Mouse (Mus musculus): ENCODE data around the gene Ankrd23. TPM values are rescaled to one million over a fixed set of nuclear protein-coding genes. Genes with fewer than 3 reads are reported as not detected.

Gene Ankrd23
- total RNA-seq, 4 experiments from 2014 or later, result 3.9 to 6.0 (median 5.0) TPM

GRCm38 (mm10) chr1:36545845-36546600 lies 9.3 kb upstream of the Ankrd23 start:
- no peak for DNase-seq (ENCODE audit: low spot score in 2 of 2)

DNA sequence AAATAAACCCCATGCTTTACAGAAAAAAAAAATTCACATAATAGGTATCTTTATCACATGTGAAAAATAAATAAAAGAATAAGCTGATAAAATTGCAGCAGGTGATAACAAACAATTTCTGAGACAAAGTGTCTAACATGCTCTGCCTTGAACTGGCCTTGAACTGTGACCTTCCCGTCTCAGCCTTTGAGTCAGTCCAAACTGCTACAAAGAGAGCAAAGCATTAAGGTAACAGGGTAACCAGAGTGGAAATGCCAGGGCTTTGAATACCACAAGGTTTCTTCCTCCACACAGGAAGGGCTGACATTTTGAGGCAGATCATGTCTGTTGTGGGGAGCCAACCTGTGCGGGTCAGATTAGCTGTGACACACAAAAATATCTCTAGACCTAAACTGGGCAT lies 8.7 kb upstream of the Ankrd23 start:
- no peak for DNase-seq (ENCODE audit: low spot score in 2 of 2)

GRCm38 (mm10) chr1:36542925-36543324 lies 6.2 kb upstream of the Ankrd23 start:
- no peak for DNase-seq (ENCODE audit: low spot score in 2 of 2)

GRCm38 (mm10) chr1:36541844-36542243 lies 5.2 kb upstream of the Ankrd23 start:
- no peak for DNase-seq (ENCODE audit: low spot score in 2 of 2)

DNA sequence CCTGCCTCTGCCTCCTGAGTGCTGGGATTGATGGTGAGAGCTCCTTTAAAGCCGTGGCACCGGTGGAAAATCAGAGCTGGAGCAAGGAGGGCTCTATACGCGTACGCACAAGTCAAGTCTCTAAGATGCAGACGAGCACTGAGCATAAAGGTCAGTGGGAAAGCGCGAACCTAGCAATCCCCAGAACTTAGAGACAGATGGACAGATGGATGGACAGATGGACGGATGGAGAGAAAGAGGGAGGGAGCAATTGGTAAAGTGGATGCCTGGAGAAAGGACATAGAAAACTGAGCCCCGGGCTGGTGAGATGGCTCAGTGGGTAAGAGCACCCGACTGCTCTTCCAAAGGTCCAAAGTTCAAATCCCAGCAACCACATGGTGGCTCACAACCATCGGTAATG lies 4.1 kb upstream of the Ankrd23 start:
- no peak for DNase-seq (ENCODE audit: low spot score in 2 of 2)

DNA sequence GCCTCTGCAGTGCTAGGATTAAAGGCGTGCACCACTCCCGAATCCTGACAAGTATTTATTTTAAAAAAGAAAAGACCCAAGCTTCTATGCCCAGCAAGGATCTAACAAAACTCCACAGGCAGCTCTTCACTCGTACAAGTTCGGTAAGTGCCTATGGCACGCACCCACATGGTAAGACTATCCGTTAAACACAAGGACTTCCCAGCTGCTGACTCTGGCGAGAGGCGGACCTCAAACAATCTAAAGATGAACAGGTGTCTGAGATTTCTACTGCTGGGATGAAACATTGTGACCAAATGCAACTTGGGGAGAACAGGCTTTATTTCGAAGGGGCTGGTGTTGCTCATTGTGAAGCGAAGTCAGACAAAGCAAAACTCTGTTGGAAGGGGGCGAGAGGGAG lies 3.4 kb upstream of the Ankrd23 start:
- DNase-seq (ENCODE audit: low spot score in 2 of 2), result no peak

- no peak for DNase-seq (ENCODE audit: low spot score in 2 of 2)
Observed at GRCm38 (mm10) chr1:36539186-36539585, 2.5 kb upstream of the Ankrd23 start, which contains the start of gene Gm42417. TSS of gene Gm42417 (minus strand) at chr1:36539429.

DNA sequence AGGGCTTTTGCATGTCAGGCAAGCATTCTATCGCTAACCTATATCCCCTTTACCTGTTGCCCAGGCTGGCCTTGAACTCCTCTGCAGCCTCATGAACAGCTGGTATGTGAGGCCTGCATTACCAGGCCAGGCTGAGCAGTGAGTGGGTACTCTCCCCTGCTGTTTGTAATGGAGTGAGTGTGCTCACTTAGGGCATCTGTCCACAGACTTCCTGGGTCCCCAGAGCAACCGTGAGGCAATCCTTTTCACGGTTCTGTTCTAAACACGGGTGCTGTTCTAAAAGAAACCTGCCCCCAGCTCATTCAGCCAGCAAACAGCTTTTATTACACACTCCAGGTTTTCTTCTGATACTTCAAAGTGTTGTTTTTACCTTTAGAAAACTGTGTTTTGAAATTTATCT lies 2.0 kb upstream of the Ankrd23 start:
- DNase-seq (ENCODE audit: low spot score in 2 of 2), result no peak

DNA sequence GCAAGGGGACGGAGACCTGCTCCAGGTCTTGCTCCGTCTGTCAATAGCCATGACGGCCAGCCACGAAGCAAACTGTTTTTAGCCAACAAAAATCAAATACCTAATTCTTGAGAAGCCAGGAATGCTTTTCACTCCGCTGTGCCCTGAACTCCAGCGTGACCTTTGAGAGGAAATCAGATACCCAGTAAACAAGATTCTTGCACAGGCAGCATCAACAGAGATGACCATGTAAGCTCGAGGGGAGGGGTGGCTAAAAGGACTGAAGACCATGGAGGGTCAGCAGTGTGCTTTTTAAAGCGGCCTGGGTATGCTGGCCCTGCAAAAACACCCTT lies 320 bp downstream of the Ankrd23 start:
- no peak for DNase-seq (ENCODE audit: low spot score in 2 of 2)

- DNase-seq (ENCODE audit: low spot score in 2 of 2), result no peak
Observed at GRCm38 (mm10) chr1:36535477-36536396, 946 bp downstream of the Ankrd23 start.

GRCm38 (mm10) chr1:36534595-36535058 lies 2.1 kb downstream of the Ankrd23 start:
- DNase-seq (ENCODE audit: low spot score in 2 of 2), result no peak

GRCm38 (mm10) chr1:36533546-36533945 lies 3.1 kb downstream of the Ankrd23 start:
- DNase-seq (ENCODE audit: low spot score in 2 of 2), result no peak

- DNase-seq (ENCODE audit: low spot score in 2 of 2), result no peak
Observed at GRCm38 (mm10) chr1:36531461-36531860, 5.2 kb downstream of the Ankrd23 start.

- no peak for DNase-seq (ENCODE audit: low spot score in 2 of 2)
Observed at GRCm38 (mm10) chr1:36530962-36531361, 5.7 kb downstream of the Ankrd23 start.

- DNase-seq (ENCODE audit: low spot score in 2 of 2), result no peak
Observed at GRCm38 (mm10) chr1:36530485-36530884, 6.2 kb downstream of the Ankrd23 start.

- no peak for DNase-seq (ENCODE audit: low spot score in 2 of 2)
Observed at GRCm38 (mm10) chr1:36529875-36530274, 6.8 kb downstream of the Ankrd23 start.

- DNase-seq (ENCODE audit: low spot score in 2 of 2), result no peak
Observed at GRCm38 (mm10) chr1:36529274-36529673, 7.4 kb downstream of the Ankrd23 start.

DNA sequence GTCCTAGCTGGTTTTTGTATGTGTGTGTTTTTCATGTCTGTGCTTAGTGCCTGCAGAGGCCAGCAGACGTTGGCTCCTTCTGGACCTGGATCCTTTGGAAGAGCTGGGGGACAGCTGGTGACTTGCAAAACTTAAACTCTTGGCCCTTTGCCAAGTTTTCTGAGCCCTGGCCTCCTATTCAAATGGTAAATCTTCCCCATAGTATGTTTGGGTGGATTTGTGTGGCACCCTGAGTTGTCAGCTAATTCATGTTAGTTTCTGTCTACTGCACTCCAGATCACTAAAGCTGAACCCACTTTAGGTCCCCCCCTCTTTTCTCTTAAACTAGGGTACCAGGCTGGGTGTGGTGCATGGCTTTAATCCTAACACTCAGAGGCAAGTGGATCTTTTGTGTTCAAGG lies 8.3 kb downstream of the Ankrd23 start:
- no peak for DNase-seq (ENCODE audit: low spot score in 2 of 2)

- no peak for DNase-seq (ENCODE audit: low spot score in 2 of 2)
Observed at GRCm38 (mm10) chr1:36526903-36527302, 9.8 kb downstream of the Ankrd23 start.

GRCm38 (mm10) chr1:36525774-36526173 lies 10.9 kb downstream of the Ankrd23 start:
- DNase-seq (ENCODE audit: low spot score in 2 of 2), result no peak

DNA sequence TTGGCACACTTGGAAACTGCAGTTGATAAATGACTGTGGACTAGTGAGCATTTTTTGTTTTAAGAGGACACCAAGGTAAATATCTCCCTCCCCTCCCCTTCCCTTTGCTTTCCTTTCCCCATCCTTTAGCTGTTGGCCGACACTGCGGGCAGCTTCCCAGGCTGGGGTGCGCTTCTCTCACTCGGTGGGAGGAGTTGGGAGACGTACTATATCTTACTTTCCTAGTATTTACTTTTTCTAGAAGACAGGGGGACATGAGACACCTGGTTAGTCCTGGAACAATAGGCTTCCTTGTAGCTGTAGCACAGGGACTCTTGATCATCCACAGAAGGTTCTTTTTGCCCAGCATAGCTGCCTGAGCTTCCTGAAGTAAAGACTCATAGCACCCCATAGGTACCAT lies 12.6 kb downstream of the Ankrd23 start:
- no peak for DNase-seq (ENCODE audit: low spot score in 2 of 2)

DNA sequence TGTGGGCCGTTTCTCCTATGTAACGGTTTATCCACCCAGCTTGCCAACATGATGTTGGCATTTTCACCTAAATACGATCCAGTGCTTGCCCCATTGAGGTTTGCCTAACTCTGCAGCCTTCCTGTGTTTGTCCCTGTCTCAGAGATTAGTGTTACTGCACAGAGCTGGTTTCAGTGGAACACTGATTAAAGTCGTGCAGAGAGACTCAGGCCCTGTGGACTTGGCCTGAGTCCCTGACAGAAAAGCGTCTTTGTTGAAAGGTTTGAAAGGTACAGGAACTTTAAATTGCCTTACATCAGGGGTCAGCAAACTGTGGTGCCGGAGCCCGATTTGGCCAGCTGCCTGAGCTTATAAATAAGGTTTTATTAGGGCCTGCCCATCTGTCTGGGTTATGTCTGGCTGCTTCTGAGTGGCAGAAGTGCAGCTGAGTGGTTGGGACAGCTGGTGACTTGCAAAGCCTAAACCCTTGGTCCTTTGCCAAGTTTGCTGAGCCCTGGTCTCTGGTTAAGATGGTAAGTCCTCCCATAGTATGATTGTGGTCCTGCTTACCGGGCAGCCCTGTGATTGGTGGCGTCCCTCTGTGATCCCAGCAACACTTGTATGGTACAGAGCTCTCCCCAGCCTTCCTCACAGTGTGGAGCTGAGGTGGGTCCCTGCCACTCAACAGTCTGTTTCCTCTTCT lies 13.2 kb downstream of the Ankrd23 start:
- no peak for DNase-seq (ENCODE audit: low spot score in 2 of 2)

Data from left cerebral cortex, adult 8-10 months (tissue).